Mouse (Mus musculus): Measurements from ENCODE around the gene Pigk. TPM values are rescaled to one million over a fixed set of nuclear protein-coding genes. Genes with fewer than 3 reads are reported as not detected.

Pigk gene
- total RNA-seq, 2 experiments from 2014 or later = 58.8 to 69.0 TPM

- DNase-seq = no peak
Observed at GRCm38 (mm10) chr3:152897196-152897595, 183.3 kb downstream of the Pigk start.

- no peak for DNase-seq
Observed at GRCm38 (mm10) chr3:152898906-152899305, 185.0 kb downstream of the Pigk start.

GRCm38 (mm10) chr3:152905026-152905425 lies 191.1 kb downstream of the Pigk start:
- no peak for DNase-seq

- no peak for DNase-seq
Observed at GRCm38 (mm10) chr3:152905800-152906199, 191.9 kb downstream of the Pigk start.

- DNase-seq = no peak
Observed at GRCm38 (mm10) chr3:152907087-152907486, 193.2 kb downstream of the Pigk start.

GRCm38 (mm10) chr3:152907683-152908082 lies 193.8 kb downstream of the Pigk start:
- no peak for DNase-seq

GRCm38 (mm10) chr3:152911578-152911977 lies 197.7 kb downstream of the Pigk start:
- no peak for DNase-seq

GRCm38 (mm10) chr3:152912216-152913101 lies 198.6 kb downstream of the Pigk start:
- no peak for DNase-seq

GRCm38 (mm10) chr3:152913150-152913549 lies 199.2 kb downstream of the Pigk start:
- DNase-seq = no peak

- DNase-seq = no peak
Observed at GRCm38 (mm10) chr3:152913625-152914024, 199.7 kb downstream of the Pigk start.

- DNase-seq = no peak
Observed at GRCm38 (mm10) chr3:152914376-152914775, 200.5 kb downstream of the Pigk start.

GRCm38 (mm10) chr3:152917579-152917978 lies 203.7 kb downstream of the Pigk start:
- no peak for DNase-seq

- DNase-seq = no peak
Observed at GRCm38 (mm10) chr3:152919101-152919500, 205.2 kb downstream of the Pigk start.

GRCm38 (mm10) chr3:152920365-152920764 lies 206.5 kb downstream of the Pigk start:
- DNase-seq = no peak

GRCm38 (mm10) chr3:152923530-152923929 lies 209.6 kb downstream of the Pigk start:
- no peak for DNase-seq

GRCm38 (mm10) chr3:152925364-152925763 lies 211.5 kb downstream of the Pigk start:
- no peak for DNase-seq

GRCm38 (mm10) chr3:152926166-152926565 lies 212.3 kb downstream of the Pigk start:
- DNase-seq = no peak

- DNase-seq = no peak
Observed at GRCm38 (mm10) chr3:152928287-152928975, 214.5 kb downstream of the Pigk start.

- DNase-seq = no peak
Observed at GRCm38 (mm10) chr3:152929256-152929787, 215.4 kb downstream of the Pigk start.

- DNase-seq = no peak
Observed at GRCm38 (mm10) chr3:152929788-152930281, 215.9 kb downstream of the Pigk start.

- DNase-seq = no peak
Observed at GRCm38 (mm10) chr3:152931354-152931753, 217.5 kb downstream of the Pigk start.

GRCm38 (mm10) chr3:152932096-152932495 lies 218.2 kb downstream of the Pigk start:
- DNase-seq = no peak

- DNase-seq = no peak
Observed at GRCm38 (mm10) chr3:152932544-152932943, 218.6 kb downstream of the Pigk start.

Data from adrenal gland, postnatal 36 days (tissue).